Mouse (Mus musculus): ENCODE measurements around the gene Rac2.

Rac2 gene

DNA sequence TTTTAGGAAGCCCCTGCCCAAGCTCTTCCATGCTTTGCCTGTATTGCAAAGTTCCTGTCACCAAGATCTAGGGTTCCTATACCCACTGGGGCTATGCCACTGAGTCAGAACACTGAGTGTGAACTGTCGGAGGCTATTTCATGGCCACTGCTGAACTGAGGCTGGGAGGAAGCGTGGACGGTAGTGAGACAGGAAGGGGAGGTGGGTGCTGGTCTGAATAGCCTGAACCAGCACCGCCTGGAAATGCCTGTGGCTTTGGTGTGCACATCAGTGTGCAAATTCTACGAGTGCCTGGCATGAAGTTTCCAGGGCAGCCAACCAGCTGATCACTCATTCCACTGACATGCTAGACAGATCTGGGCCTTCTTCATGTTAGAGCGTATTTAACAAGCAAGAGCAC lies 50.7 kb downstream of the Rac2 start:
- DNase-seq (ENCODE audit: low spot score in 2 of 2): no peak

DNA sequence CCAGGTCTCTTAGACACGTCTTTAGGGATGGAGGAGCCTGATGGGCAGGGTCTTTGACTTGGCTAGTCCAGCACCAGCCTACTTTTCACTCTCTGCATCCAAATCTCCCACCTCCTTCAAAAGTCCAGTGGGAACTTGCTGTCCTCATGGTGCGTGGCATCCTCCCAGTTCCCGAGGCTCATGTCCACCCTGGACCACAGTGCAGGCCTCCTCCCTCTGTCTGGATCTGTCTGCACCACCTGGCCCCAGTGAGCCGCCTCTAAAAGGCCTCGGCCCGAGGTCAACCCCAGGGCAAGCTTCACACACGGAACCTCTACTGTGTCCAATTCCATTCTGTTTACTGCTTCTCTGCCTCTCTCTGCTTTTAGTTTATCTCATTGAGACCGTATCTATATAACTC lies 51.3 kb downstream of the Rac2 start:
- no peak for DNase-seq (ENCODE audit: low spot score in 2 of 2)

DNA sequence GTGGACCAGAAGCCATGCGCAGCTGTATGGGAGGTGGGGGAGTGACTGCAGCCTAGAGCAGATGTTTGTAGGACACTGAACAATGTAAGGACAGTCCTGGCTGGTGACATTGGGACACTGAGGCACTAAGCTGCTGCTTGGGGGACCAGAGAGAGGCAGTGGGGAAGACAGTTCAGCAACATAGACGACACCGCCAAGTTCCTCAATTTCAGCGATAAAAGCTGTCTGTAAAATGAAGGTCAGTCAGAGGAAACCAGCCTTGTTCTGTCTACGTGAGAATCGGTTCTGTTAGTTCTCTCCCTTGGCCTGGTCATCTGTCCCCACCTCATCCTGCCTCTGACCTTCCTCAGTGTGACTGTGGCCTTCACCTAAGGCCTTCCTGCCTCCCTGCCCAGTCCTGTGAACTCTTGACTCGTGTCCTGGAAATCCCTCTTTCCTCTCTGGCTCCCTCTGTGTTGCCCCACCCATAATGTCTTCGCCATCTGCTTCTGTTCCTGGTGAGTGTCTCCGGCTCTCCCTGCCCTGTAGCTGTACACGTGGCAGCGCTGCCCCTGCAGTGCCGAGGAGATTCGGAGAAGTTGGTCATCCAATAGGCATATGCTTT lies 52.4 kb downstream of the Rac2 start:
- DNase-seq (ENCODE audit: low spot score in 2 of 2): no peak

DNA sequence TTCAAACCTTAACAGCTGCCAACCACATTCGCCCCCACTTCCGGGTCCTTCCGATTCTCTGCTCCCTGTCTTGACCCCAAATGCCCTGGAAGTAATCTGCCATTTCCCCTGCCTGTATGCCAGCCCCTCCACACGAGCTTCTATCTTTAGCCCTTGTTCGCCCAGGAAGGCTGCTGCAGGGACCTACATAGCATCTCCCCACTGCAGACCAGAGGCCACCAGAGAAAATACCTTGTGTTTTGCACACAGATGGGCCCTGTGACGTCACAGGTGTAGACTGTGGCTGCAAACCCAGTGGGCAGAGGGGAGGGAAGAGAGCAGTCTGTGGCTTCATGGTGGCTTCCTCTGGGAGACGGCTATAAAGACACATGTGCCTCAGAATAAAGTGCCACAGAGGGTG lies 54.4 kb downstream of the Rac2 start:
- DNase-seq (ENCODE audit: low spot score in 2 of 2): no peak

DNA sequence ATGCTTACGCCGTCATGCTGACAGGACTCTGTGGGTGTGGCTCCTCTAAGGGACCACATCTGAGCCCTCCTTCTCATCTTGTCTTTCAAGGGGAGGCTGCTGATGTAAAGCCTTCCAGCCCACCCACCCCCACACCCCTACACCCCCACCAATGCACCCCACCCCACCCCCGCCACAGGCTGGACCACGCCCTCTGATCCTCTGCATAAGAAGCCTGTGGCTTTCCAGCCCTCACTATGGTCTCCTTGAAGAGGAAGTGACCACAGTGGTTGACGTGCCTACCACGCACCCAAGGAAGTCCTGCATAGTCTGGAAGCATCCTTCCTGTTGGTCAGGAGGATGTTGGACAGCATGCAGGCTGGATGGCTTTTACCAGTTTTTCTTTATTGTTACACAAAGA lies 56.8 kb downstream of the Rac2 start:
- DNase-seq (ENCODE audit: low spot score in 2 of 2): no peak

DNA sequence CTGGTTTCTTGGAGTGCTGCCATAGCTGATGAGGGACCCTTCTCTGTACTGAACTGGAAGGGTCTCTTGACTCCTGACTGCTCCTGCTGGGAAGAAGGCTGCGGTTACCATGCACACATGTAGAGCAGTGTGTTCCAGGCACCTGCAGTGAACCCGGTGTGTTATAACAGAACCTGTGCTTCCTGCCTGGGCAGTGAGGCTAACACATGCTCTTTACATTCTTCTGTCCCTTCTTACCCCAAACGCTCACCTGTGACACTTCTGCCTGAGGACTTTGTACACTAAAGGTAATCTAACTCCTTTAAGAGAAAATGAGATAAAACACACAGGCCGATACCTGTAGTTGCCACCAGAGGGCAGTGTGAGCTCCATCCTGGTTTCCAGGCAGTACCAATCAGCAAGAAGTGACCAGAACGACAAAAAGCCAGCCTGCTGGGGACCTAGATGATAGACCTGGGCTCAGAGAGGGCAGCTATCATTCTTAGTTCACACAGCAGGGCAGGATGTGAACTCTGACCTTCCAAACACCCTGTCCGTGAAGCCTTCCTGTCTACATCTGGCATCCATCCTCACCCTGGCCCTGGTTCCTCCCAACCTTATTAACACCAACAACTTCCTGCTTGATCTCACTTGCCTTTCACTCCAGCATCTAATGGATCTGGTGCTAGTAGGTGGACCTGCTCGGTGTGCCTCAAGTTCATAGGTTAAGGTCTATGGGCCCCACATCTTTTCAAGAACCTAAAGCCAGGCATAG lies 58.0 kb downstream of the Rac2 start:
- DNase-seq (ENCODE audit: low spot score in 2 of 2): peak; percentile 69 to 89

DNA sequence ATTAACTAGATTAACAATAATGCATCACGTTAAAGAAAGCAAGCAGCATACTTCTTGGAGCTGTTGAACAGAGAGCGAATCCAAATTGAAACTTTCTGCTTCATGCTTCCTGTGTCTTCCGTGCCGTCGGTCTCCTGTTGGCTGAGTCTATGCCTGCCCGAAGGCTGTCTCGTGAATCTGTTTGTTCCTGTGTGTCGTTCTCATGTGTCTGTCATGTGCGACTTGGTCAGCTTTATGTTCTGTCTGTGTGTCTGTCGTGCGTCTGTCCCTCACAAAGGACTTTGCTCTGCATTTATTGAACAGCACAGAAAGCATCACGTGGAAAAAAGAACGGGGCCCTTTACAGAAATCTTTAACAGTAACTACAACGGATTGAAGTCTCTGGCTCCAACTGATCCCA lies 59.6 kb downstream of the Rac2 start:
- DNase-seq (ENCODE audit: low spot score in 2 of 2): no peak

DNA sequence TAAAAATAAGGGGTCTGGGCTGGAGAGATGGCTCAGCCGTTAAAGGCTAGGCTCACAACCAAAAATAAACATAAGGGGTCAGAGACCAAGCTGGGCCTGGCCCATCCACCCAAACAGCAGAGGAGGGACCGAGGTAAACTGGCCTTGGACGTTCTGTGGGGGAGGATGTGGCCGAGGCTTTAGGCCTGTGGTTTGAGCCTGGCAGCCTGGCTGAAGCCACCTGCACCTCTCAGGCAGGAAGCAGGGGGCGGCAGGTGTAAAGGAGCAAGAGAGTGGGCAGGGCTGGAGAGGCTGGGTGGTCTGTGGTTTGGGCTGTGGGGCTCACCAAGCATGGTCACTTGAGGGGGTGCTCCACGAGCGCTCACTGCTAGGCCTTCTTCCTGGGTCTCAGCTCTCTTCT lies 60.6 kb downstream of the Rac2 start:
- DNase-seq (ENCODE audit: low spot score in 2 of 2): no peak

DNA sequence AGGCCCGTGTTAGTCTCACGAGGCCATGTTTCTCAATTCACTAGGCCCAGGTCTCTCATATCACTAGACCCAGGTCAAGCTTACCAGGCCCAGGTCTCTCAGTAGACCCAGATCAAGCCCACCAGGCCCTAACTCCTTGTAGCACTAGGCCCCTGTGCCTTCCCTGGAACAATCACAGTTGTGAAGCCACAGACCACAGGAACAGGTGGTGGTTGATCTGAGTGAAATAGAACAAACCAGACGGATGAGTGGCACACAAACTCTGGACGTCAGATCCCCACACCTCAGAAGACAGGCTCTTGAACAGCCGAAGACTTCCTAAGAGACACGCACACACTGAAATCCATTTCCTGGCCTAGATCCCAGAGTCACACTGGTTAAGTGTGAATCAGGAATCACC lies 61.8 kb downstream of the Rac2 start:
- DNase-seq (ENCODE audit: low spot score in 2 of 2): no peak

DNA sequence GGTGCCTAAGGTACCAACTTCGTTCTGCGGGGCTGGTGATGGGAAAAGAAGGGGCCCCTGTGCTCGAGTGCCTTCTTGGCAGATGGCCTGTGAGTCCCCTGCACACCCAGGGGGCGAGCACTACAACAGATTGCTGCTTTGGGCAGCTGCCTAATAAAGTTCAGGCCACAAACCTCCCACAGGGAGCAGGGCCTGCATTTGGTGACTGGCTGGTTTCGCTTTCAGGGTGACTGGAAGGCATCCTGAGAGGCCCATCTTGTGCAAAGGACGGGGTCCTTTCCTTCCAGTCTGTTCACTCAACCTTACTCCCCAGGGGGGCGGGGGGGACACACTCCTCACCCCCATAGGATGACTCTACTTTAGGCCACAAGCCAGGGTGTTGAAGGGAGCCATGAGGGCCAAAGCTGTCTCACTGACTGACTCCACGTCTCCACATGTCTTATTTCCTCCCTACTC lies 62.4 kb downstream of the Rac2 start:
- DNase-seq (ENCODE audit: low spot score in 2 of 2): no peak

DNA sequence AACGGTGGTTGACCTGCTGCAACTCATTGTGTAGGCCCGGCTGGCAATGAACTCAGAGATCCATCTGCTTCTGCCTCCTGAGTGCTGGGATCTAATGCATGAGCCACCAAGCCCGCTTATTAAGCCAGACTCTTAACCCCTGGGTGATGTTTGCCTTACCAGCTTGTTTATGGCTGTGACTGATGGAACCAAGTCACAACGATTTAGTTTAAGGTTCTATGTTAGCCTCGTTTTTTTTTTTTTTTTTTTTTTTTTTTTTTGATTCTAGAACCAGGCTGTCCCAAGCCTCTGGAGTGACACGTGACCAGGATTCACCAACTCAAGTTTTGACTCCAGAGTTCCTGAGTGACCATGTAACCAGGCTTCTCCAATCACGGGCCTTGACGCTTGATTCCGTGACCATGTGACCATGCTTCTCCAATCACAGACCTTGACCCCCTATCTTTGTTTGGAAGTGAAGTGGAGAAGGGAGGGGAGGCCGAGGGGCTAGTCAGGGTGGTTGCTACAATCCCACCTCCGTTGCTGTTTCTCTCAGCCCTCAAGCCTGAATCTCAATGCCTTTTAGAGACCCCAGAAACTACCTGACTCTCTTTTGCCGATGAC lies 63.2 kb downstream of the Rac2 start:
- no peak for DNase-seq (ENCODE audit: low spot score in 2 of 2)

Measured in spleen, postnatal 4 days (tissue).